Mouse (Mus musculus) mouse trophoblast stem cell (cell line): ENCODE results near the gene Cyren.

Experiments
- in situ Hi-C, 2 experiments: fragments of 300-500 bp; cut with MseI, MboI; formaldehyde crosslinking; loops; 2 replicates in 1 of 2; 3 replicates in 1 of 2; pipeline ENCODE4 v1.15.1; 2025

The Cyren gene

DNA sequence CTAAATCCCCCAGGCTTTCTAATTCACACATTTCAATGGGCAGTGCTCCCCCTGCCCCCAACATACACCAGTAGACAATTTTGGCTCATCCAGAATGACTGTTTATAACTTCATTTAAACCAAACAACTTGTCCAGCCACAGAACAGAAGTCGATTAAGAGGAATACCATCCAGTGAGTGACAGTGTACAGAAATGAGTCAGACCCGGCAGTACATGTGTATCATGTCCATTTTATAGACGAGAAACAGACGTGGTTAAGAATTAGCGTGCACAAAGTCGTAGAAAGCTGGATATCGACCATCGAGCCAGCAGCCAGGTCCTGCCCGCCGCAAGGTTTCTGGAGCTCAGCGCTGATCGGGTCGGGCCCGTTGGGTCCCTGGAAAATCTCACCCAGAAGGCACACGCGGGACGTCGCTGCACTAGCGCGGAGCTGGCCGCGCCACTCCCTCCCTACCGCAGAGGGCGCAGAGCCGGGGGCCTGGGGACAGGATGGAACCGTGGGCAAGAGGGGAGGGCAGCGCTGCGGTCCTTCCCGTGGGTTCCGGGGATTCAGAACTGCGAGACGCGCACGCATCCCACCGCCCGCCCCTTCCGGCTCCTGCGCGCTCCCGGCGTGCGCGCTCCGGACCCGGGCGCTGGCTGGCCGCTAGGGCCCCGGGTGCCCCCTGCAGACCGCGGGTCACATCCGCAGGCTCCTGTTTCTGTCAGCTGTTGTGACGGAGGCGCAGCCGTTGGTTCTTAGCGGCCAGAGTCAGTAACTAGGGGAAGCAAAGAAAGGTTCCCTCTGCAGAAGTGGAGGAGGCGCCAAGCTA is at the start of gene Cyren:
Gene Cyren, minus strand, starts transcription at position 552 of the 813 bp plus-strand sequence.
- in situ Hi-C loops: no loop called here

DNA sequence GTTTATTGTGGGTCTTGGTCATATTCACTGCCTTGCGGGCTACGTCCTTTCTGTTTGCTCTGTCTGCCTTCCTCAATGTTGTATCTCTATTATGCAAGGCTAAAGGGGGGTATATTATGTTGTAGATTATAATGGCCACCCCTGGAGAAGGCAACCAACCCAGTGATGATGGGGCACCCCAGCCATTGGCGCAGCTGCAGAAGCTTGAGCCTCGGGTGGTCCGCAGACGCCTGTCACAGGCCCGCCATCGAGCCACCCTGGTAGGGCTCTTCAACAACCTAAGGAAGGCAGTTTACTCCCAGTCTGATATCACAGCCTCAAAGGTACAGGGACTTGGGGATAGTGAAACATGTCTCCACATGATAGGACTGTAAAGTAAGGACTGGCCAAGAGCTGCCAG is 49.7 kb upstream of the Cyren start:
- in situ Hi-C loops: loop anchor here (10.0 to 25.0 kb wide), 3 partner anchors 143 to 415 kb away; partner anchors contain the start of gene Agbl3 (in 1 of the 2)

DNA sequence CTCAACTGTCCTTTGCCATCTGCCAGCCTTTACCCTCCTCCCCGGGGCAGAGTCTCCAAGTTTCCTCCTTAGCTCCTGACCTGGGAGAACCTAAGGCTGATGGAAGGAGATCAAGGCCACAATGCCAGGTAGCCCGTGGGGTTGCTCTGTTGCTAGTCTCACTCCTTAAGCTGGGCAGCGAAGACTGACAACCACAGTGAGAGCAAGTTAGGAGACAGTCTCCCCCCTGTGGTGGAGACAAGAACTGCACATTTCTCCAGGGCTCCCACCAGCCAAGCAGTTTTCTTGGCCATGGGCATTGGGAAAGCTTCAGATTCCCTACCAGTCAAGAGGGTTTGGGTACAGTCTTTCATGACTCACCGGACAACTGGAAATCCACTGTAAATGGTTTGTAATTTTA is 49.3 kb upstream of the Cyren start:
- in situ Hi-C loops: loop anchor here (10.0 to 25.0 kb wide), 3 partner anchors 142 to 415 kb away; partner anchors contain the start of gene Agbl3 (in 1 of the 2)

DNA sequence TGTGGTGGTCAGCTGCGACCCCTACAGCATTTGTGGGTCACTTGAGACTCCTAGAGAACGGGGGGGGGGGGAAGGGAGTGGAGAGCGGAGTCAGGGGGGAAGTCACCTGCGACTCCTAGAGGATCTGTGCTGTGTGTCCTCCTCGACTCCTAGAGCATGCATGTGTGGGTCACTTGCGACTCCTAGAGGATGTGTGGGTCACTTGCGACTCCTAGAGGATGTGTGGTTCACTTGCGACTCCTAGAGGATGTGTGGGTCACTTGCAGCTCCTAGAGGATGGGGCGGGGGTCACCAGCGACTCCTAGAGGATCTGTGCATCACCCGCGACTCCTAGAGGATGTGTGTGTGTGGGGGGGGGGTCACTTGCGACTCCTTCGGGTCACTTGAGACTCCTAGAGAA is 44.1 kb upstream of the Cyren start:
- in situ Hi-C loops: loop anchor here (10.0 kb wide), 2 partner anchors 137 to 147 kb away; partner anchors contain the start of gene Agbl3 (in 1 of the 2)

DNA sequence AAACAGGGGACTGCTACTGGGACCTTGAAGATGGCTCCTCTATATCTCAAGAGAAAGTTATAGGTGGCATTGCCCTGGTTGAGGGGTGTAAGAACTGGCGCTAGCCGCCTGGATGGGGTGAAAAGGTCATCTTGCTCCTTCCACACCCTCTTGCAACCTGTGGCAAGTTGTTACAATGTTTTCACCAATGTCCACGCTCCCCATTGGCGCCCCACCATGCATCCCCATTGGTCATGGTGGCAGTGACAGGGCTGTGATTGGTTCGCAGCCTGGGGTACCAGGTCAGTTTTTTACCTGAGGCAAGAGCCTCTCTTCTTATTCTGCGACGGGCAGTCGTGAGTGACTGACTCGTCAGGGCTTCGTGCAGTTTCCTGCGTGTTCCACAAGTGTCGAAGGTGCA is 42.8 kb upstream of the Cyren start:
- in situ Hi-C loops: loop anchor here (10.0 kb wide), 2 partner anchors 136 to 146 kb away; partner anchors contain the start of gene Agbl3 (in 1 of the 2)

DNA sequence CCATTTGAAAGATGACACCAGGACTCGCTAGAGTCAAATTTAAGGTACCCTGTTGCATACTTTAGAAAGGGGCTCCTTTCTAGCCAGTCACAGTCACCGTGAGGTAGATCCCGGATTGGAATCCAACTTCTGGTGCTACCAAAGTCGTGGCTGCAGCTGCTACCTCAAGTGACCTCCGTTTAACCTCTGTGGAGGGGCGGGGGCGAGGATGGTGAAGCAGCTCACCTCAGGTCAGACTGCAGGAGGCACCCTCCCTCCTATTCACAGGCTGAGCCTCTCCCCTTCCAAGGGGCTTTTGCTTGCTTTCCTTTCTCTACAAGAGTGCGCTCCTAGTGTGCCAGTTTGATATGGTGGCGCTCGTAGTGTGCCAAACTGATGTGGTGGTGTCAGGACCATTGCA is 42.1 kb upstream of the Cyren start, which contains the start of gene Stra8:
Gene Stra8, plus strand, starts transcription at position 208 of the 400 bp plus-strand sequence.
- in situ Hi-C loops: loop anchor here (10.0 kb wide), 2 partner anchors 135 to 145 kb away; partner anchors contain the start of gene Agbl3 (in 1 of the 2)

DNA sequence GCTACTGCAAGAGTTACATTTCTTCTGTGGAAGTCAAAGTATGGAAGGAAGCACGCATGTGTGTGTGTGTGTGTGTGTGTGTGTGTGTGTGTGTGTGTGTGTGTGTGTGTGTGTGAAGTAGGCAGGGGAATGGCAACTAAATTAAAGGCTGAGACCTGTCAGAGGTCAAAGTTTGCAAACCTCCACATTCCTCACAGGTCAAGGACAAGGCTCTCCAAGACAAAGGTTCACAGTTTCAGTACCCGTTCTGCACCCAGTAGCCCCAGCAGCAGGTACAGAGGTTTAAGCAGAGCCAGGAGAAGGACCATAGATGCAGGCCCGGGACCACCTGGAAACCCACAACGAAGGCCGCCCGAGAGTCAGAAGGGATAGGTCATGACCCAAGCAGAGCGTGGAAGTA is 41.3 kb upstream of the Cyren start:
- in situ Hi-C loops: no loop called here

DNA sequence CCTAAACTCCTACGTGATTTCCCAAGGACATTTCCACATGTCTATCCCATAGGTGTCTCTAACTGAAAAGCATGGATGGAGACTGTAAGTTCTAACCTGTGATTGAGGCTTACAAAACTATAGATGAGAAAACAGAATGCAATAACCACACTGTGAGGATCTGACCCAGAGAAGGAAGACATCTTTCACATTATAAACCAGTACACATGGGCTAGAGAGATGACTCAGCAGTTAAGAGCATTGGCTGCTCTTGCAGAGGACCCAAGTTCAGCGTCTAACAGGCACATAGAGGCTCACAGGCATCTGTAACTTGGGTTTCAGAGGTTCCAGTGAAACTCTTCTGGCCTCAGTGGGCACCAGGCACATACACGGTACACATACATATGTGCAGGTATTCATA is 36.6 kb upstream of the Cyren start:
- in situ Hi-C loops: no loop called here

DNA sequence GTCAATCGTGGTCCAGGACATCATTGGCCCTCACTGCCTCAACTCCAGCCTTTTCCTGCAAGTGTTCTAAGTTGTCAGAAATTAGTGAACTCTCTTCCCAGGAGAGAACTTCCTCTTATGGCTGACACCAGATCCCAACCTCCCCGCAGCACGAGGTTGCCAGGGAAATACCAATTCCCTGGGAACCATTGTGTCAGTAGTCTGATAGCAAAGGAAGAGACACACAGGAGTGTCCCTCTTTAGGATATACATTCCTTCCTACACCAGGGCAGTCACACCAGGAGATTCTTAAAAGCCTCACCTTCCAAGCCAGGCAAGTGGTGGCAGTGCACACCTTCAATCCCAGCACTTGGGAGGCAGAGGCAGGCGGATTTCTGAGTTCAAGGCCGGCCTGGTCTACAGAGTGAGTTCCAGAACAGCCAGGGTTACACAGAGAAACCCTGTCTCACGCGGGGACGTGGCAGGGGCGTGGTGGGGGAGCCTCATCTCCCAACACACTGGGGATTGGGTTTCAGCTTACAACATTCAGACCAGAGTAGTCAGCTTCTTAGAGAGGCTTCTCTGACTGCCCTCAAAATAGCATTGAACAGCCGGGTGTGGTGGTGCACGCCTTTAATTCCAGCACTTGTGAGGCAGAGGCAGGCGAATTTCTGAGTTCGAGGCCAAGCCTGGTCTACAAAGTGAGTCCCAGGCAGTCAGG is 35.6 kb upstream of the Cyren start:
- in situ Hi-C loops: no loop called here

DNA sequence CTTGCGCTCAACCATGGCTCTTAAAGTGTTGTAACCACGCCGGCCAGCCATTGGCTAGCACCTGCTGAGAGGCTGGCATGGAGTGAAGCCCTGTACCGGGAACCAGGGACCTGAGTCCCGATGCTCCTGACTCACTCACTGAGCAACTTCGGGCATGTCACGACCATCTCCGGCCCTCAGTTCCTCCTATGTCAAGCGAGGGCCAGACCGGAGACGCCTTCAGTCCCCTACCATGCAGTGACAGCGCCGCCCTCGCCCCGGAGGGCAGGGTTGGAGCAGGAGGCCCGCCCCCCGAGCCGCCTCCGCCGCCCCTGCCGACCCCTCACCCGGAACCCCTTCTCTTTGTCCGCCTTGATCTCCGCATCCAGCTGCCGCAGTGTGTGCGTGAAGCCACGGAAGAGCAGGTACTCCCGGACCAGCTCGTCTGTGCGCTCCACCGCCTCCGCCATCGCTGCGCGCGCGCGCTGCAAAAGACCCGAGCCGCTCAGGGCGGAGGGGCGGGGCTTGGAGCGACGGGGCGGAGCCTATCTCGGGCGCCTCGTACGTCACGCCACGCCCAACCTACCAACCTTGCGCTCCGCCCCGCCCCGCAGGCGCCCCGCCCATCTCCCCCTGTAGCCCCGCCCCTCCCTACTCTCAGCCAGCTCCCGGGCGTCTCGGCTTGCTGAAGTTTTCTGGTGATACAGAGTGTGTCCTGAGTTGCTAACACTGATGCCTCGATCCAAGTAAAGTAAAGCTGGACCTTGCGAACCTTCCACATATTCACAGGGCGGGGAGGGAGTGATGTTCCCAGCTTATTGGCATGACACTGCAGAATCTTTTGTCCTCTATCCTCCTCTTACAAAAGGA is 32.7 kb upstream of the Cyren start, which contains the start of gene Wdr91:
Gene Wdr91, minus strand, starts transcription at position 506 of the 849 bp plus-strand sequence.
- in situ Hi-C loops: no loop called here

DNA sequence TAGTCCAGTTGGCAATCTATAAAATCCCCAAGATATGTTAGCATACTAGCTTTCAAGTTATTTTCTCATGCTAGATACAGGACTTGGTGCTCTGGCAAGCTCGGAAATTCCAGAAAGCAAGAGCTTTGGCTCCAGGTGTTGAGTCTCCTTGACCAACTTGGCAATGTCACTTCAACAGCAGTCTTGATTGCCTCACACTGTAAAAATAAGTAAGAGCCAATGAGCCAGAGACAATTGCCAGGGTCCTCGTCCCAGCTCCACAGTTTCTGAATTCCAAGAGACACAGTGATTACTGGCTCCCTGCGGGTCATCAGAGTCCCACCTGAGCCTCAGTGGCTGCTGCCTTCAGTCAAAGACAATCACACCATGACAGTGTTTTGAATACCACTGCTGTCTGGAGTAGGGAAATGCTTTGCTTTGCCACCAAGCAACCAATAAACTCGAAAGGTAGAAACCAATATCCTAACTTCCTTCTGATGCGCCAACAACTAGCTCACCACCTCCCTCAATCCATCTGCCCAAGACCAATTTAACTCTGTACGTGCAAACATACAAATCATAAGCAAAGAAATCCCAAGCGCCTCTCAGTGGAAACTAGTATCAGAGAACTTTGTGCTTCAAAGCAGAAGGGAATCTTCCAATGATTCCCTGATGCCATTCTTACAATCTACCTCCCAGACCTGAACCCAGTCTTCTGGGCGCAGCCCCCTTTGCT is 31.9 kb upstream of the Cyren start:
- in situ Hi-C loops: no loop called here

DNA sequence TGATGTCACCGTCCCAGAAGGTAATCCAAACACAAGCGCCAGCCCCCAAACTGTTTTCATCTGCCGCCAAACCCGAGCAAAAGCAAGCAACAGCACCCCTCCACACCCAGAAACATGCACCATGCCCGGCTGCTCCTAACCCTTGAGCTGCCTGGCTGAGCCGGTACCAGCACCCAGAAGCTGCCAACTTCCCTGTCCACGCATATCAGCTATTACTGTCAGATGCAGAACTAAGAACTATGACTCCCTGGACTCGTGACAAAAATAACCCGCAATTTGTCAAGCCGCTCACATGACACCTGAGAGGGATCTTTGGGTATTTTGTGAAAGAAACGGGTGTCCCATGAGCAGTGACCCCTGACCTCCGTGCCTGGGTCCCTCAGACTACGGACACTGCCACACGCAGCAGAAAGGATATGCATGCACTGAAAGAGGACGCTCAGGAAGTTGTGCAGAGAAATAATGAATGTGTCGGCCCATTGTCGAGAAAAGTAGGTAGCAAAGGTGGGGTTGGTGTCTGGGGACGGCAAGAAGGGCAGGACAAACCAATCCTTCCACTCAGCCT is 29.9 kb upstream of the Cyren start:
- in situ Hi-C loops: no loop called here

DNA sequence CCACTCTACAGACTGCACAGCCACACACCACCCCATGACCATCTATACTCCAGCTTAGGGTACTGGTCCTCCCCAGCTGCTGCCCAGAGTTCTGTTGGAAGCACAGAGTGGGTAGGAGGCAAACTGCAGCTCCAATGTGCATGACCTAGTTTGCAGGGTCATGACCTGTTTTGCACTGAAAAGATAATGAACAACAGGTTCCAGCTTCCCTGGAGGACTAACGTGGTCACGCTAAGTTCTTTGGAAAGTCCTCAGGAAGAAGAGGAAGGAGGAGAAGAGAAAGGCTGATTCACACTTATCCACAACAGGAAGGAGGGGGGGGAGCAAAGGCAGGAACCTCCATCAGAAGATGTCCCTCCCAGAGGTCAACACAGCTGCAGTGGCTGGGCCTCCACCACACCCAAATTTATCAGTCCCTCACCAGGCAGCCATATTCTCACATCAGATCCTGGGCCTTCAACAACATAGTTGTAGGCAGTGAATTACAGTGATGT is 29.3 kb upstream of the Cyren start:
- in situ Hi-C loops: no loop called here

DNA sequence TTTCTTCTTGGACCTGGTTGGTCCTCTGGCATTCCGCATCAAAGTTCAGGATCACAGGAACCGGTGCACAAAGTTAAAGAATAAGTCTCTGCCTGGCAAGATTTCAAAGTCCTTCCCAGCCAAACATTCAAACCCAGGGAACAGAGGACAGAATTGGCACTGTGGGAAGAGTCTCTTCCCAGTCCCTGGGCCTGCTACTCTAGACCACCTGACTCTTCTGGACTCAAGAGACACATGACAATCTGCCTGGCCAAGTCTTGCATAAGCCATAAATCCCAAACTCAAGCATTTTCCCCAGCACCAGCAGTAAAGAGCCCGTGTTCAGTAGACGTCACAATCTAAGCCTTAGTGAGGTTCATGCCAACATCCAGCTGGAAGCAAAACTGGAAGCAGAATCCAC is 28.8 kb upstream of the Cyren start:
- in situ Hi-C loops: no loop called here

DNA sequence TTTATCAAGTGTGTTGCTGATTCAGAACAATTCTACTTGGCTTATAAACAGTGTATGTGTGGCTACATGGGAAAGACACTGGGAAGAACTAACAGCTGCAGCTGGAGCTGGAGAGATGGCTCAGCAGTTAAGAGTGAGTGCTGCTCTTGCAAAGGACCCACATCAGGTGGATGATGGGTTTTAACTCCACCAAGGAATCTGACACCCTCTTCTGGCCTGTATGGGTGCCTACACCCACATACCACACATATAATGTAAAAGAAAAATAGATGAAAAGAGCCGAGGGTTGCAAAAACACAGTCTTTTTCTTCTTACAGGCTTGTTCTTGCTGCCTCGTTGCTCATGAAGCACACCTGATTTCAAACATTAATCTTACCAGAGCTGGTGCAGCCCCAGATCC is 28.3 kb upstream of the Cyren start:
- in situ Hi-C loops: no loop called here

DNA sequence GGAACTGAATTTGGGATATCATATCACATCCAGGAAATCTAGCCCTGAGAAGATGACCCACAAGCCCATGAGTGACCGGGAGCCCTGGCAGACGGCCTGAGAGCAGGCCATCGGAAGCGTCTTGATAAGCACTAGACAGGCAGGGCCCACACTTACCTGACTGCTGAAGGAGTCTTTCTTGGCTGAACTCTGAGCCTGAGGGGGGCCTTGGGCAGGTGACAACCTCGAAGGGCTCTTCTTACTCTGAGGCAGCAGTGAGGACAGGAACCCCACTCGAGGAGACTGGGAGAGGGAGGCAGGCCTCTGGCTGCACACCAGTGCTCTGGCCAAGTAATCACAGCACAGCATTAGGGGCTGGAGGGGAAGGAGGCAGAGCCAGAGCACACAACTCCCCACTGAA is 26.5 kb upstream of the Cyren start:
- in situ Hi-C loops: no loop called here

DNA sequence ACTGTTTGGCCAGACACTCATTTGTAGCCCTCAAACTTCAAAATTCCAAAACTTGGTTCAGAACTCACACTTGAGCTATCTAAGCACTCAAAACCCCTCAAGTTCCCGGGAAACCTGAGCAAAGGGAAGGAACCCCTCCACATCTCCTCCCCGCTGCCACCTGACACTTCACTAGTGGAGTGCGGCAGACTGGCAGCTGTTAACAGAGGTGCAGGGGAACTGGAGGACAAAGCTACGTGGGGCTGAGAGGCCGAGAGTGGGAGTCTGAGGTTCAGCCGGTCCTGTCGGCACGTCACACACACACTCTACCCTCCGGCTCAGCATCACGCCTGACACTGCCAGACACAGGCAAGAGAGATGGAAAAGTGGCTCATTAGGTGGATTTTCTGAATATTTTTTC is 26.0 kb upstream of the Cyren start:
- in situ Hi-C loops: no loop called here

DNA sequence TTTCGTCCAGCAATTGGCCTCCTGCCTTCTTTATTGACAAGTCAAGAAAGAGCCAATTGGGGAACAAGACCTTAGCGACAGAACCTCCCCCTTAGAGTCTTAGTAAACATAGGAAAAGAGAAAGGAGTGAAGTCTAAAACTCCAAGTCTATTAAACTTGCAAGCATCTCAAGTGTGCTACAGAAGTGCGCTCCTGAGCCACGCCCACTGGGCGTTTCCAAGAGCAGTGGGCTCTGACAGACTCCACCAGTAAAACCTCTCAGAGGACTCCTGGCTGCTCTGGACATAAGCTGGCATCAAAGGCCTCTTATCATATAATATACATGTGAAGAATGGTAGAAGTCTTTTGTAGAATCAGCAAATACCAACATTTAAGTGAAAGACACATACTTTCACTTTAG is 25.6 kb upstream of the Cyren start:
- in situ Hi-C loops: no loop called here

DNA sequence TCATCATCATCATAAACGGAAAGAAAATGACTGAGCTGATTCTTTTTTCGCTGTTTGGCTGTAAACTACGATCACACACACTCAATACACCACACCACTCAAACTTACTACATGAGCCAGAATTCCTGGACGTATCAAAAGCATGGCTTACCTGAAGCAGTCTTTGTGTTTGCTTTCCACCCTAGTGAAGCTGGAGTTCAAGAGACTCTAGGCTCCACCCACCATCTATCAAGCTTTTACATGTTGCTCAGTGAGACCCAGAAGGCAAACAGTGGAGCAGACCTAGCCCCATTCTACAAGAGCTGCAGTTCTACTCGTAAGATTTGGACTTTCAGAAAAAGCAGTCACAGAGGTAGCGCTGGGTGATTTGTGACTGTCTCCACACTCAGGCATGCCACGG is 24.7 kb upstream of the Cyren start:
- in situ Hi-C loops: no loop called here

DNA sequence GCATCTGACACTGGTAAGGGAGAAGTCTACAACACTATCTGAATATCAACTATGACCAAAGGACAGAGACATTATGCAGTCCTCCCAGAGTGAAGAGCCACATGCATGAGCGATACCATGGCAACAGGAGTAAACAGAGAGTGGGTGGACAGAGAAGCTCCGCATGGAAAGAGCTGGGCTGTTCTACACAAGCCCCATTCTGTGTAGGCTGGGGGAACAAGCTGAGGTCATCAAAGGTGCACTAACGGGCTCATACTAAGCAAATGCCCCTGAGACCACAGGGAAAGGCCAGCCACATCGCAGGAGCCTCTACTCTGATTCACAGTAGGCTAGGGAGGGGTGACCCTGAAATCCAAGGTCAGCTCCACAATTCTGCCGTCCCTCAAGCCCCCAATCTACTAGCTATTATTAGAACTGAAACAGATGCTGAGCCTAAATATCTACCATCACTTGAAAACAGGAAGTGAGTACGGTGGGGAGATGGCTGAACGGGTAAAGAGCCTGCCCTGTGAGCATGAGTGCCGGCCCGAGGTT is 24.1 kb upstream of the Cyren start:
- in situ Hi-C loops: no loop called here
